ENCODE assay signal across 8 mouse cellular contexts in the genomic region with DNA sequence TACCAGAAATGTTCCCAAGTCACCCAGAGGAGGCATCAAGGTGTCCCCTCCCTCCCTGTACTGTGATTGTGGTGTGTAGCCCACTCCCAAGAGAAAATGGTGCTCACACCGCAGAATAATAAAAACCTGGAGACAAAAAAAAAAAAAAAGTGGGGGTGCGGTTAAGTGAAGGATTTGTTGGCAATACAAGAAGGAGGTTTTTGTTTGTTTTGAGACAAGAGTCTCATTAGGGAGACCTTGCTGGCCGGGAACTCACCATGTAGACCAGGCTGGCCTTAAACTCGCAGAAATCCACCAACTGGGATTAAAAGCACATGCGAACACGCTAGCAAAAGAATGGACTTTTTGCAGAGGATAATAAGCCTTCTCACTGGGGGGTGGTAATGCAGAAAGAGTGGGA. TPM values are rescaled to one million over a fixed set of nuclear protein-coding genes. Genes with fewer than 3 reads are reported as not detected.
A peak's percentile ranks its signal among the peaks of the same experiment; 100 is the strongest.
DNase-seq lines count a peak whose midpoint lies in the region; ATAC-seq and TF ChIP-seq lines count a peak whose summit lies in the region.

A gene (plus strand): TSS at position 301 of the 400 bp plus-strand sequence.

- no peak within 1 kb of the TSS for H3K27ac ChIP-seq in kidney, adult 2 months (ENCODE audit: insufficient read depth, low read depth, low read length)
- no peak within 1 kb of the TSS for H3K27ac ChIP-seq in brown adipose tissue, adult 24 weeks (replicated peaks; ENCODE audit: low read depth, low read length)
- H3K27ac ChIP-seq in hindbrain, embryonic 12.5 days, result no peak within 1 kb of the TSS
- no peak within 1 kb of the TSS for H3K27ac ChIP-seq in midbrain, embryonic 11.5 days (ENCODE audit: low read depth, low read length)

- 71% methylated on average over 6 of the region's 6 CpGs for WGBS in kidney, adult 2 months
- 24% methylated on average over 6 of the region's 6 CpGs for WGBS in hindbrain, embryonic 12.5 days
- WGBS in midbrain, embryonic 11.5 days, result 21% methylated on average over 6 of the region's 6 CpGs

- H3K9me3 ChIP-seq in hindbrain, embryonic 12.5 days (replicated peaks), result no peaks in the 10 kb centered on the region
- H3K9me3 ChIP-seq in midbrain, embryonic 11.5 days (ENCODE audit: control insufficient read depth, low read length), result no peaks in the 10 kb centered on the region

- H3K4me3 ChIP-seq in kidney, adult 2 months (ENCODE audit: insufficient read depth, low read depth, low read length), result peak within 1 kb of the TSS; percentile 47
- peak within 1 kb of the TSS; percentile 36 for H3K4me3 ChIP-seq in brown adipose tissue, adult 24 weeks (ENCODE audit: insufficient read depth, low read depth, low read length)
- H3K4me3 ChIP-seq in hindbrain, embryonic 12.5 days, result peak within 1 kb of the TSS; percentile 53
- H3K4me3 ChIP-seq in midbrain, embryonic 11.5 days (ENCODE audit: low read depth, low read length), result peak within 1 kb of the TSS; percentile 53

- no peak for ATAC-seq in hindbrain, embryonic 12.5 days (ENCODE audit: low FRiP score)
- ATAC-seq in midbrain, embryonic 11.5 days (ENCODE audit: low FRiP score), result no peak
- ATAC-seq in erythroid progenitor cell, adult 5-6 weeks (replicated peaks; ENCODE audit: low FRiP score, poor library complexity, severe bottlenecking), result no peak

- no peak for DNase-seq in kidney, adult 2 months
- DNase-seq in kidney, adult 11 months, result no peak
- no peak for DNase-seq in midbrain, embryonic 11.5 days (ENCODE audit: low spot score, missing footprints)
- DNase-seq in thymus, adult 18-20 months, result no peak
- DNase-seq in layer of hippocampus, adult 8-10 months (ENCODE audit: low spot score in 2 of 2), result no peak

- TF ChIP-seq POLR2A in kidney, adult 2 months (IDR thresholded peaks at IDR 0.05; ENCODE audit: low read depth, low read length), result no peak

- no peak for TF ChIP-seq CTCF in kidney, adult 2 months (conservative IDR thresholded peaks at IDR 0.05; ENCODE audit: insufficient read depth, insufficient read length, low read depth, low read length)

- peaks cover 15% of the 10 kb centered on the region for H3K4me1 ChIP-seq in kidney, adult 2 months (ENCODE audit: control insufficient read depth, insufficient read depth, low read length)
- no peaks in the 10 kb centered on the region for H3K4me1 ChIP-seq in brown adipose tissue, adult 24 weeks (ENCODE audit: control insufficient read depth, insufficient read depth, insufficient read length, low read length)
- peaks cover 9% of the 10 kb centered on the region for H3K4me1 ChIP-seq in hindbrain, embryonic 12.5 days
- H3K4me1 ChIP-seq in midbrain, embryonic 11.5 days (ENCODE audit: control insufficient read depth, insufficient read depth, low read length), result peaks cover 12% of the 10 kb centered on the region

- H3K36me3 ChIP-seq in kidney, adult 2 months (ENCODE audit: control insufficient read depth, insufficient read depth, low read length), result no peaks in the 10 kb centered on the region
- no peaks in the 10 kb centered on the region for H3K36me3 ChIP-seq in hindbrain, embryonic 12.5 days
- H3K36me3 ChIP-seq in midbrain, embryonic 11.5 days (ENCODE audit: control insufficient read depth, insufficient read depth, low read length), result no peaks in the 10 kb centered on the region

- H3K9ac ChIP-seq in hindbrain, embryonic 12.5 days, result peak within 1 kb of the TSS; percentile 64
- H3K9ac ChIP-seq in midbrain, embryonic 11.5 days (ENCODE audit: low read length), result peak within 1 kb of the TSS; percentile 57

- no peaks in the 10 kb centered on the region for H3K27me3 ChIP-seq in kidney, adult 2 months (replicated peaks; ENCODE audit: control insufficient read depth, insufficient read depth, low read length)
- H3K27me3 ChIP-seq in hindbrain, embryonic 12.5 days, result peaks cover 64% of the 10 kb centered on the region
- H3K27me3 ChIP-seq in midbrain, embryonic 11.5 days (ENCODE audit: control insufficient read depth, insufficient read depth, low read length), result peaks cover 36% of the 10 kb centered on the region

- peak within 1 kb of the TSS; percentile 93 for H3K4me2 ChIP-seq in hindbrain, embryonic 12.5 days (replicated peaks)
- H3K4me2 ChIP-seq in midbrain, embryonic 11.5 days, result peak within 1 kb of the TSS; percentile 98

RNA-seq across cellular contexts. Expression of the gene that starts here (rescaled TPM):
- polyA plus RNA-seq in kidney, adult 2 months (2012; rRNA removed), result 9.6 and 10.8 TPM in 2 replicates
- not detected in 2 replicates for polyA plus RNA-seq in brown adipose tissue, adult 24 weeks (2012; ENCODE audit: insufficient read depth, insufficient read length, missing spikeins)
- 4.0 and 4.5 TPM in 2 replicates for polyA plus RNA-seq in hindbrain, embryonic 12.5 days (2016; fragmentation: Nextera tagmentation; extraction: Ambion mirVana)
- 2.0 and 2.5 TPM in 2 replicates for polyA plus RNA-seq in midbrain, embryonic 11.5 days (2014; fragmentation: Nextera tagmentation; extraction: Ambion mirVana)
- total RNA-seq in layer of hippocampus, adult 8-10 months (2022), result 1 to 10 TPM in 2 of 4 experiments, under 1 TPM in 2; 0.63 to 2.1 (median 1.1) TPM
- 1.4 TPM in 1 of 2 replicates, not detected in the other for total RNA-seq in erythroid progenitor cell, adult 5-6 weeks (2015; ENCODE audit: low replicate concordance)
- total RNA-seq in erythroid progenitor cell, adult 5-6 weeks (2017; ENCODE audit: low replicate concordance), result not detected in 2 replicates
